Mouse (Mus musculus): ENCODE results near the gene Hist1h1b. TPM values are rescaled to one million over a fixed set of nuclear protein-coding genes. Genes with fewer than 3 reads are reported as not detected.
"Not testable (repeated sequence)": the region's sequence is repeated elsewhere in the genome, so short reads cannot be mapped to it uniquely, and the experiment has no call there.

The Hist1h1b gene
- total RNA-seq, 1 experiment, result 849 TPM

GRCm38 (mm10) chr13:21789925-21790324 is 9.5 kb upstream of the Hist1h1b start:
- Histone ChIP-seq H3K27ac (ENCODE audit: insufficient read depth, low read depth, low read length, poor library complexity, severe bottlenecking) (no peak overlapping the region; the same call in 1 of the 2 replicates), H3K4me3 (ENCODE audit: insufficient read depth in 1 of 2, low read depth in 1 of 2, low read length in 2 of 2, poor library complexity in 1 of 2, severe bottlenecking in 1 of 2) (no peak overlapping the region), H3K36me3 (ENCODE audit: control insufficient read depth, insufficient read depth, low read length, poor library complexity, severe bottlenecking) (no peaks in the 10 kb centered on the region), H3K9ac (ENCODE audit: insufficient read depth, low read depth, low read length, poor library complexity, severe bottlenecking) (no peak overlapping the region), H3K9me3 (ENCODE audit: control insufficient read depth, insufficient read depth, low read depth, low read length) (no peaks in the 10 kb centered on the region), H3K4me1 (ENCODE audit: control insufficient read depth in 2 of 2, insufficient read depth in 2 of 2, low read length in 2 of 2, poor library complexity in 1 of 2) (peaks cover 7% of the 10 kb centered on the region in 2 experiments; a peak in 3 of 4 replicates)
- TF ChIP-seq HCFC1 (IDR thresholded peaks at IDR 0.05; ENCODE audit: borderline replicate concordance, insufficient read depth, low read length) (no peak), ZNF384 (IDR thresholded peaks at IDR 0.05; ENCODE audit: low read depth, low read length) (no peak), CHD2 (IDR thresholded peaks at IDR 0.05; ENCODE audit: low read depth, low read length) (no peak), ZC3H11A (IDR thresholded peaks at IDR 0.05; ENCODE audit: borderline replicate concordance, low read depth, low read length) (no peak), MAFK (IDR thresholded peaks at IDR 0.05; ENCODE audit: insufficient read depth, low read depth, low read length) (no peak)
- in situ Hi-C loops (cut with MboI; ENCODE audit: low sequenced_read_pairs in 2 of 2, unreplicated experiment in 2 of 2), result no loop called here
- no peak for DNase-seq (ENCODE audit: low read depth, low spot score)

- Histone ChIP-seq H3K27ac (ENCODE audit: insufficient read depth, low read depth, low read length, poor library complexity, severe bottlenecking) (peak overlapping the region; percentile 76; the same call in 1 of the 2 replicates), H3K4me3 (ENCODE audit: insufficient read depth in 1 of 2, low read depth in 1 of 2, low read length in 2 of 2, poor library complexity in 1 of 2, severe bottlenecking in 1 of 2) (peak overlapping the region; percentile 48 to 55; a peak in 3 of 4 replicates), H3K9ac (ENCODE audit: insufficient read depth, low read depth, low read length, poor library complexity, severe bottlenecking) (peak overlapping the region; percentile 63), H3K9me3 (ENCODE audit: control insufficient read depth, insufficient read depth, low read depth, low read length) (no peaks in the 10 kb centered on the region), H3K4me1 (ENCODE audit: control insufficient read depth in 2 of 2, insufficient read depth in 2 of 2, low read length in 2 of 2, poor library complexity in 1 of 2) (peaks cover 7% of the 10 kb centered on the region in 2 experiments; a peak in 3 of 4 replicates), H3K36me3 (ENCODE audit: control insufficient read depth, insufficient read depth, low read length, poor library complexity, severe bottlenecking) (no peaks in the 10 kb centered on the region)
- no peak for DNase-seq (ENCODE audit: low read depth, low spot score)
- in situ Hi-C loops (cut with MboI; ENCODE audit: low sequenced_read_pairs in 2 of 2, unreplicated experiment in 2 of 2), result no loop called here
- TF ChIP-seq CHD2 (IDR thresholded peaks at IDR 0.05; ENCODE audit: low read depth, low read length), result peak; percentile 60
- TF ChIP-seq ZC3H11A (IDR thresholded peaks at IDR 0.05; ENCODE audit: borderline replicate concordance, low read depth, low read length), result no peak
Measured at GRCm38 (mm10) chr13:21787760-21788593, 7.6 kb upstream of the Hist1h1b start.

- peak; percentile 92 for DNase-seq (ENCODE audit: low read depth, low spot score)
- peak; percentile 82; the same call in 1 of the 2 replicates for TF ChIP-seq CHD2 (IDR thresholded peaks at IDR 0.05; ENCODE audit: low read depth, low read length)
- H3K9ac ChIP-seq (ENCODE audit: insufficient read depth, low read depth, low read length, poor library complexity, severe bottlenecking), result peak within 1 kb of the TSS; percentile 67
- H3K4me1 ChIP-seq (ENCODE audit: control insufficient read depth in 2 of 2, insufficient read depth in 2 of 2, low read length in 2 of 2, poor library complexity in 1 of 2); H3K9me3 ChIP-seq (ENCODE audit: control insufficient read depth, insufficient read depth, low read depth, low read length); in situ Hi-C loops (cut with MboI; ENCODE audit: low sequenced_read_pairs in 2 of 2, unreplicated experiment in 2 of 2); H3K36me3 ChIP-seq (ENCODE audit: control insufficient read depth, insufficient read depth, low read length, poor library complexity, severe bottlenecking): not testable (repeated sequence)
- peak within 1 kb of the TSS; percentile 52 to 55 for H3K4me3 ChIP-seq (ENCODE audit: insufficient read depth in 1 of 2, low read depth in 1 of 2, low read length in 2 of 2, poor library complexity in 1 of 2, severe bottlenecking in 1 of 2)
- peak within 1 kb of the TSS; percentile 84 for H3K27ac ChIP-seq (ENCODE audit: insufficient read depth, low read depth, low read length, poor library complexity, severe bottlenecking)
Measured at GRCm38 (mm10) chr13:21786899-21787629, 6.6 kb upstream of the Hist1h1b start, which contains the start of the genes Hist1h2an and Hist1h2bp. Hist1h2an (minus strand) TSS chr13:21787218. Hist1h2bp (plus strand) TSS chr13:21787461.

- in situ Hi-C loops (cut with MboI; ENCODE audit: low sequenced_read_pairs in 2 of 2, unreplicated experiment in 2 of 2), result no loop called here
- H3K9me3 ChIP-seq (ENCODE audit: control insufficient read depth, insufficient read depth, low read depth, low read length), result no peaks in the 10 kb centered on the region
- H3K4me1 ChIP-seq (ENCODE audit: control insufficient read depth in 2 of 2, insufficient read depth in 2 of 2, low read length in 2 of 2, poor library complexity in 1 of 2), result peaks cover 2 to 6% of the 10 kb centered on the region in 2 experiments; a peak in 2 of 4 replicates
- H3K36me3 ChIP-seq (ENCODE audit: control insufficient read depth, insufficient read depth, low read length, poor library complexity, severe bottlenecking), result no peaks in the 10 kb centered on the region
- H3K9ac ChIP-seq (ENCODE audit: insufficient read depth, low read depth, low read length, poor library complexity, severe bottlenecking), result peak overlapping the region; percentile 67
- peak overlapping the region; percentile 17 to 52 for H3K4me3 ChIP-seq (ENCODE audit: insufficient read depth in 1 of 2, low read depth in 1 of 2, low read length in 2 of 2, poor library complexity in 1 of 2, severe bottlenecking in 1 of 2)
- no peak for TF ChIP-seq MAFK (IDR thresholded peaks at IDR 0.05; ENCODE audit: insufficient read depth, low read depth, low read length)
- TF ChIP-seq ZC3H11A (IDR thresholded peaks at IDR 0.05; ENCODE audit: borderline replicate concordance, low read depth, low read length), result no peak
- TF ChIP-seq ZNF384 (IDR thresholded peaks at IDR 0.05; ENCODE audit: low read depth, low read length), result no peak
- 0 out of 2 replicates have a peak, but pooled peaks have one; percentile 55 for TF ChIP-seq CHD2 (IDR thresholded peaks at IDR 0.05; ENCODE audit: low read depth, low read length)
- TF ChIP-seq HCFC1 (IDR thresholded peaks at IDR 0.05; ENCODE audit: borderline replicate concordance, insufficient read depth, low read length), result no peak
- no peak for DNase-seq (ENCODE audit: low read depth, low spot score)
- H3K27ac ChIP-seq (ENCODE audit: insufficient read depth, low read depth, low read length, poor library complexity, severe bottlenecking), result peak overlapping the region; percentile 79; the same call in 1 of the 2 replicates
Measured at GRCm38 (mm10) chr13:21786189-21786898, 5.9 kb upstream of the Hist1h1b start.
